Mouse (Mus musculus): Measurements from ENCODE around the gene Ccdc40. TPM values are rescaled to one million over a fixed set of nuclear protein-coding genes. Genes with fewer than 3 reads are reported as not detected.
"Not testable (repeated sequence)": the region's sequence is repeated elsewhere in the genome, so short reads cannot be mapped to it uniquely, and the experiment has no call there.

The Ccdc40 gene
- polyA plus RNA-seq, 1 experiment from 2014 or later: 0.68 TPM

DNA sequence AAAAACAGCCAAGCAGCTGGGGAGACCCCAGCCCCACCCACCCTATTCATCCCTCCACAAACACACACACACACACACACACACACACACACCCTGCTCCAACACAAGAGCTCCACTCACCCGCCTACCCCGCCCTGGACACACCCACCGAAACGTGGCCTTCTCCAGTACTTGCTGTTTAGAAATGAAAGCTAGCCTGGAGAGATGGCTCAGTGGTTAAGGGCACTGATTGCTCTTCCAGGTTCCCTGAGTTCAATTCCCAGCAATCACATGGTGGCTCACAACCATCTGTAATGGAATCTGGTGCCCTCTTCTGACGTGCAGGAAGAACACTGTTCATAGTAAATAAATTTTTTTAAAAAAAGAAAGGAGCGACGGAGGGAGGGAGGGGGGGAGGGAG is 37.4 kb downstream of the Ccdc40 start:
- no peak for ATAC-seq (ENCODE audit: low read depth)
- H3K27me3 ChIP-seq (ENCODE audit: control insufficient read depth, insufficient read depth, low read depth, low read length): no peaks in the 10 kb centered on the region
- H3K27ac ChIP-seq (ENCODE audit: low read length): no peak overlapping the region
- no peak overlapping the region for H3K4me3 ChIP-seq (ENCODE audit: low read depth, low read length)
- no peak overlapping the region for H3K4me2 ChIP-seq (ENCODE audit: low read depth, low read length)
- no peak overlapping the region for H3K9ac ChIP-seq (ENCODE audit: low read depth, low read length)
- 47% methylated on average over 7 of the region's 7 CpGs for WGBS (ENCODE audit: insufficient replicate concordance)
- no peaks in the 10 kb centered on the region for H3K9me3 ChIP-seq (replicated peaks; ENCODE audit: control insufficient read depth, low read length)
- no peaks in the 10 kb centered on the region for H3K36me3 ChIP-seq (ENCODE audit: control insufficient read depth, insufficient read depth)
- peaks cover 12% of the 10 kb centered on the region for H3K4me1 ChIP-seq (ENCODE audit: control insufficient read depth, low read depth, low read length)

DNA sequence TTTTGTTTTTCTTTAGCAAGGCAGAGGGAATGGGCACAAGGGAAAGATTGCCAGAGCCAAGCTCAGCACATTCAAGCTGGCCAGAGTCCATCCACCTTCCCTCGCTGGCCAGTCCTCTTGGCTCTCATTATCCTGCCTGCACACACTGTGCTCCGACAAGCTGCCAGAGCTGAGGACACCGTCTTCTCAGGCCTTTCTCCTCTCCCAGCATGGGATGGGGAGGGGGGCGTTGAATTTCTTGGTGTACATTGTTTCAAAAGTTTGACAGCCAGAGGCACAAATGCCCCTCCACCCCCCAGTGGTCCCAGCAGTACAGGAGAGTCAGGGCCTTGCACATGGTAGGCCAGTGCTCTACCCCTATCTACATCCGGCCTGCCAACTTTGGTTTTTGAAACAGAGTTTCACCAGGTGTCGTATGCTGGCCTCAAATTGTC is 38.9 kb downstream of the Ccdc40 start:
- H3K4me3 ChIP-seq (ENCODE audit: low read depth, low read length): peak overlapping the region; percentile 79; the same call in 1 of the 2 replicates
- H3K9me3 ChIP-seq (replicated peaks; ENCODE audit: control insufficient read depth, low read length): no peaks in the 10 kb centered on the region
- H3K36me3 ChIP-seq (ENCODE audit: control insufficient read depth, insufficient read depth): no peaks in the 10 kb centered on the region
- no peak overlapping the region for H3K27ac ChIP-seq (ENCODE audit: low read length)
- no peaks in the 10 kb centered on the region for H3K27me3 ChIP-seq (ENCODE audit: control insufficient read depth, insufficient read depth, low read depth, low read length)
- 52% methylated on average over 6 of the region's 6 CpGs for WGBS (ENCODE audit: insufficient replicate concordance)
- H3K4me2 ChIP-seq (ENCODE audit: low read depth, low read length): peak overlapping the region; percentile 98
- no peak for ATAC-seq (ENCODE audit: low read depth)
- peaks cover 12% of the 10 kb centered on the region for H3K4me1 ChIP-seq (ENCODE audit: control insufficient read depth, low read depth, low read length)
- H3K9ac ChIP-seq (ENCODE audit: low read depth, low read length): peak overlapping the region; percentile 33

DNA sequence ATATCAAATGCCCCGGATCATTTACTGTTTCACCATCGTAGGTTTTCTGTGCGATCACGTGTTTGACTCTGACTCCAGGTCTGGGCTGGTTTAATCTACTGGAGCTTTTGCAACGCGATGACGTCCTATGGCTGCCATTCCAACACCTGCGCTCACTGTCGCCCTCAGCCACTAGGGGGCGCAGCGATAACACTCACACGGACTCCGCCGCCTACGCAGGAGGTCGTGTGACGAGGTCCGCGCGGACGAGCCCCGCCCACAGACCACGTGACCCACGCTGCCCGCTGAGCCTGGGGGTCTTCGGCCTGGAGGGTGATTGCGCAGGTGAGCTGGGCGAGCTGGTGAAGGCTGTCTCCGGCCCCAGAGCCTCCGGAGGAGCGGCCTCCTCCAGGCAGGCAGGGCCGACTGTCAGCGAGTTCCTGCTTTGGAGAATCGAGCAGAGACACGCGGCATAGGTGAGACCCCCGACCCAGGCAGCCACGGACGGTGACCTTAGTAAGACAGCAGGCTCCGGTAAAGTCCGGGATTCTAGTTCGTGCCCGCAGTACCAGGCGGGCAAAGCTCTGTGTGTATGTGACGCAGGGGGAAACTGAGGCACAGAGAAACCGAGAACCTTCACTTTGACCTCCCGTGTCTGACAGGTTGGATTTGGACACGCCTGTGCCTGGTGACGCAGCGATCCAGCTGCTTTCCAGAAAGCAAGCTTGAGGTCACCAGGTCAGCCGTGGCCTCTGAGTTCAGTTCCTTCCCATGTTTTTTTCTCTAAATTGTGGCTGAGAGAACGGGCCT is 39.6 kb downstream of the Ccdc40 start, which contains the start of gene Gaa:
Gaa (plus strand) TSS at position 120 of the 789 bp plus-strand sequence.
- Histone ChIP-seq H3K36me3 (ENCODE audit: control insufficient read depth, insufficient read depth) (no peaks in the 10 kb centered on the region), H3K9ac (ENCODE audit: low read depth, low read length) (peak within 1 kb of the TSS; percentile 80), H3K4me2 (ENCODE audit: low read depth, low read length) (peak within 1 kb of the TSS; percentile 98), H3K27me3 (ENCODE audit: control insufficient read depth, insufficient read depth, low read depth, low read length) (no peaks in the 10 kb centered on the region), H3K9me3 (replicated peaks; ENCODE audit: control insufficient read depth, low read length) (no peaks in the 10 kb centered on the region), H3K27ac (ENCODE audit: low read length) (peak within 1 kb of the TSS; percentile 74), H3K4me1 (ENCODE audit: control insufficient read depth, low read depth, low read length) (peaks cover 12% of the 10 kb centered on the region), H3K4me3 (ENCODE audit: low read depth, low read length) (peak within 1 kb of the TSS; percentile 79)
- WGBS (ENCODE audit: insufficient replicate concordance): 3% methylated on average over 52 of the region's 52 CpGs
- peak; percentile 83 for ATAC-seq (ENCODE audit: low read depth)

DNA sequence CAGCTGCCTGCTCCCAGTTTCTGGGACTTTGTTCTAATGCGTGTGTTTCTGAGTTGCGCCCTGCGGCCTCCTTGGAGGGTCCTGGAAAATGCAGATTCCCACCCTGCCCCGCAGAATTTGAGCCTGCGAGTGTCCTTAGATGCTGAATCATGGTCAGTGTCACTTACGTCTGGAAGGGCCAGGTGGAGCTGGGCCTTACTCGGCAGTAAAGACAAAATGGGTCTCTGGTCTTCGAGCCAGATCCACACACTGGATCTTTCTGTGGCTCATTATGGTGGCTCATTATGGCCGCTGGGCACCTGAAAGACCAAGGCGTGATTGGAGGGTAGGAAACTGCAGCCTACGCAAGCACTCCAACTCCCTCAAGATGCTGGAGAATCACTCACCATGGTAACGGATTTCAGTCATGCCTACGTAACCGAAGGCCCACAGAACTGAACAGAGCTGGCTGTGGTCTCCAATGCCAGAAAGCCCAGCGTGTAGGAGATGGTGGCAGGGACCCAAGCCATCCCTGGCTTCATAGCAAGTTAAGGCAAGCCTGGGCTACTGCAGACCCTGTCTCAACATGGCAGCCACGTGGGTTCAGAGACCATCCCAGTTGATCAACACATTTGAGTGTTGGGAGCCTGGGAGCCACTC is 40.3 kb downstream of the Ccdc40 start:
- 68% methylated on average over 16 of the region's 16 CpGs for WGBS (ENCODE audit: insufficient replicate concordance)
- Histone ChIP-seq H3K27me3 (ENCODE audit: control insufficient read depth, insufficient read depth, low read depth, low read length) (no peaks in the 10 kb centered on the region), H3K36me3 (ENCODE audit: control insufficient read depth, insufficient read depth) (no peaks in the 10 kb centered on the region; the same call in 1 of the 2 replicates), H3K9me3 (replicated peaks; ENCODE audit: control insufficient read depth, low read length) (no peaks in the 10 kb centered on the region), H3K4me1 (ENCODE audit: control insufficient read depth, low read depth, low read length) (peaks cover 12% of the 10 kb centered on the region), H3K4me2 (ENCODE audit: low read depth, low read length) (peak overlapping the region; percentile 98), H3K4me3 (ENCODE audit: low read depth, low read length) (peak overlapping the region; percentile 79), H3K9ac (ENCODE audit: low read depth, low read length) (peak overlapping the region; percentile 80), H3K27ac (ENCODE audit: low read length) (no peak overlapping the region)
- ATAC-seq (ENCODE audit: low read depth): no peak

DNA sequence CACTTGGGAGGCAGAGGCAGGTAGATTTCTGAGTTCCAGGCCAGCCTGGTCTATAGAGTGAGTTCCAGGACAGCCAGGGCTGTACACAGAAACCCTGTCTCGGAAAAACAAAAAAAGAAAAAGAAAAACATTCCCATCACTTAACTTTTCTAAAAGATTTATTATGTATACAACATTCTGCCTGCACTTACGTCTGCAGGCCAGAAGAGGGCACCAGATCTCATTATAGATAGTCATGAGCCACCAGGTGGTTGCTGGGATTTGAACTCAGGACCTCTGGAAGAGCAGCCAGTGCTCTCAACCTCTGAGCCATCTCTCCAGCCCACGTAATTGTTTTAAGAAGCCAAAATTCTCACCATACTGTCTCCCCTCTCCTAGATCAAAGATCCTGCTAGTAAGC is 44.1 kb downstream of the Ccdc40 start:
- H3K27ac ChIP-seq (ENCODE audit: low read length); H3K4me2 ChIP-seq (ENCODE audit: low read depth, low read length); H3K36me3 ChIP-seq (ENCODE audit: control insufficient read depth, insufficient read depth); H3K4me3 ChIP-seq (ENCODE audit: low read depth, low read length); H3K9ac ChIP-seq (ENCODE audit: low read depth, low read length); H3K4me1 ChIP-seq (ENCODE audit: control insufficient read depth, low read depth, low read length); ATAC-seq (ENCODE audit: low read depth); H3K27me3 ChIP-seq (ENCODE audit: control insufficient read depth, insufficient read depth, low read depth, low read length); H3K9me3 ChIP-seq (replicated peaks; ENCODE audit: control insufficient read depth, low read length): not testable (repeated sequence)
- WGBS (ENCODE audit: insufficient replicate concordance): 55% methylated on average over 3 of the region's 3 CpGs

DNA sequence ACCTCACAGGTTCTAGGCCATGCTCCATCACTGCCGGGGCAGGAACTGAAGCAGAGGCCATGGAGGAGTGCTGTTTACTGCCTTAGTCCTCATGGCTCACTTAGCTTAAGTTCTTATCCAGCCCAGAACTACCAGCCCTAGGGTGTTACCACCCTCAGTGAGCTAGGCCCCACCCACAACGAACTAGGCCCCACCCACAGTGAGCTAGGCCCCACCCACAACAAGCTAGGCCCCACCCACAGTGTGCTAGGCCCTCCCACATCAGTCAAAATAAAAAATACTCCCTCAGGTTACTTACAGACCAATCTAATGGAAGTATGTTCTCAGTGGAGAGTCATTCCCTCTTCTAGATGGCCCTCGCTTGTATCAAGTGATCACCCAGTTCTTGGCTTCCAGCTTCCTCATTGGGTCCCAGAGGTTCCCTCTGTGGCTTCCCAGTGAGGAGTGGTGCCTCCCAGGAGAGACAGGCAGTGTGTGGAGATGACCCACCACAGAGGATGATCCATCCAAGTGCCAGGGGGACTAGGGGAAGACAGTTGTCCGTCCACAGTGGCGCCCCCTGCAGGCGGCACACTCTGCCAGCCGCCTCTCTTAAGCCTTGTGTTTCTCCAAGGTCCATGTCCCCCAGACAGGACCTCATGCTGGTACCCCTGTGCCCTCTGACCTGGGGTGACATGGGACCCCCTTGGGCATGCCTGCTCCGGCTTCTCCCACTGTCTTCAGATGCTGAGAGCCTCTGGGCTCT is 45.0 kb downstream of the Ccdc40 start:
- H3K4me2 ChIP-seq (ENCODE audit: low read depth, low read length): no peak overlapping the region
- WGBS (ENCODE audit: insufficient replicate concordance): 76% methylated on average over 8 of the region's 8 CpGs

DNA sequence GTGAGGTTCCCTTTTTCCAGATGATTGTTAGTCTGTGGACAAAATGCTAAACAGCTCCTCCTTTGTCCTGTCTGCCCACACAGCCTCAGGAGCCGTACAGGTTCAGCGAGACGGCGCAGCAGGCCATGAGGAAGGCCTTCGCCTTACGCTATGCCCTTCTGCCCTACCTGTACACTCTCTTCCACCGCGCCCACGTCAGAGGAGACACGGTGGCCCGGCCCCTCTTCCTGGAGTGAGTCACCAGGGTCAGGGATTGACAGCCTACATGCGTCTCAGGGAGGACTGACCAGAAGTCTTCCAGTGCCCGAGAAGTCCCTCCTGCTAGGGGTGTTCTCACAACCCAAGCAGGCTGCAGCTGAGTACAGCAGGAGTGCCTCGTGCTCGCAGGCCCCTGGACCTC is 52.7 kb downstream of the Ccdc40 start:
- Histone ChIP-seq H3K27ac (ENCODE audit: low read length) (no peak overlapping the region), H3K4me1 (ENCODE audit: control insufficient read depth, low read depth, low read length) (no peaks in the 10 kb centered on the region), H3K9ac (ENCODE audit: low read depth, low read length) (no peak overlapping the region), H3K36me3 (ENCODE audit: control insufficient read depth, insufficient read depth) (no peaks in the 10 kb centered on the region), H3K9me3 (replicated peaks; ENCODE audit: control insufficient read depth, low read length) (no peaks in the 10 kb centered on the region), H3K4me3 (ENCODE audit: low read depth, low read length) (no peak overlapping the region), H3K4me2 (ENCODE audit: low read depth, low read length) (no peak overlapping the region), H3K27me3 (ENCODE audit: control insufficient read depth, insufficient read depth, low read depth, low read length) (no peaks in the 10 kb centered on the region)
- ATAC-seq (ENCODE audit: low read depth): no peak; the same call in 1 of the 2 replicates
- WGBS (ENCODE audit: insufficient replicate concordance): 79% methylated on average over 15 of the region's 15 CpGs

More for the DNA sequence above, 45.0 kb downstream of the Ccdc40 start:
- Histone ChIP-seq H3K27me3 (ENCODE audit: control insufficient read depth, insufficient read depth, low read depth, low read length) (no peaks in the 10 kb centered on the region), H3K36me3 (ENCODE audit: control insufficient read depth, insufficient read depth) (peaks cover 2% of the 10 kb centered on the region; the same call in 1 of the 2 replicates), H3K4me3 (ENCODE audit: low read depth, low read length) (no peak overlapping the region), H3K9me3 (replicated peaks; ENCODE audit: control insufficient read depth, low read length) (no peaks in the 10 kb centered on the region), H3K9ac (ENCODE audit: low read depth, low read length) (no peak overlapping the region), H3K4me1 (ENCODE audit: control insufficient read depth, low read depth, low read length) (peaks cover 2% of the 10 kb centered on the region), H3K27ac (ENCODE audit: low read length) (no peak overlapping the region)
- peak; percentile 30; the same call in 1 of the 2 replicates for ATAC-seq (ENCODE audit: low read depth)

DNA sequence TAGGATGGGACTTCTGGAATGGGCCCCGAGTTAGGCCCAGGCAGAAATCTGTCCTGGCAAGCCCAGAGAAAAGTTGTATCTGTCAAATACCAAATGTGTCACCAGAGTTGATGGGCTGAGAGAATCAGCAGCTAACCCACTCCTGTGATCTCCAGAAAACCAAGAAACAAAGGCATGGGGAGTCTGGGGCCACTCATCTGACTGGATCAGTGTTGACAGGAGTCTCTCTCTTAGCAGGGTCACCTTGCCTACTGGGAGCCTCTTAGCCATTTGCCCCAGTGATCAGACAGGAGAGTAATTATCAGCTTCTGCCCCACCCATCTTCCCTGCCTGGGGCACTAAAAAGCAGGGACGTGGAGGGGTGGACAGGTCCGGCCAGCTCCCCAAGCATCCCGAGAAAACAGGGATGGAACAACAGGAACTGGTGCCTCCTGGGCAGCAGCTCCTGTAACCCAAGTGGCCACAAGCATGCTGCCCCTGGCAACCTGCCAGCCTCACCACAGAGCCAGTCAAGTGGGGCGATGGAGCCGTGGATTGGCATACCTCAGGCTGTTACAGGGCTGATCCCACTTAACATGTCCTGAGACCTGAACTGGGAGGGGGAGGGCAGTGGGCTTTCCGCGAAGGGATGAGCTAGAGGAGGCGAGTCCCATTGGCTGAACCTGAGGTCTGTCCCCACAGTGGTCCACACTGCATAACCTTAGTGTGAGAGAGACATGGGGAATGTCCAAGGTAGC is 57.6 kb downstream of the Ccdc40 start:
- Histone ChIP-seq H3K9me3 (replicated peaks; ENCODE audit: control insufficient read depth, low read length) (no peaks in the 10 kb centered on the region), H3K4me2 (ENCODE audit: low read depth, low read length) (no peak overlapping the region), H3K27me3 (ENCODE audit: control insufficient read depth, insufficient read depth, low read depth, low read length) (no peaks in the 10 kb centered on the region), H3K9ac (ENCODE audit: low read depth, low read length) (no peak overlapping the region), H3K4me3 (ENCODE audit: low read depth, low read length) (no peak overlapping the region), H3K36me3 (ENCODE audit: control insufficient read depth, insufficient read depth) (peaks cover 33% of the 10 kb centered on the region), H3K4me1 (ENCODE audit: control insufficient read depth, low read depth, low read length) (no peaks in the 10 kb centered on the region), H3K27ac (ENCODE audit: low read length) (no peak overlapping the region)
- no peak for ATAC-seq (ENCODE audit: low read depth)
- WGBS (ENCODE audit: insufficient replicate concordance): 63% methylated on average over 9 of the region's 9 CpGs
